Mouse (Mus musculus): ENCODE results near the gene Pdia5. TPM values are rescaled to one million over a fixed set of nuclear protein-coding genes. Genes with fewer than 3 reads are reported as not detected.
A peak's percentile ranks its signal among the peaks of the same experiment; 100 is the strongest.

Pdia5 gene
- total RNA-seq, 4 experiments from 2014 or later = 16.0 to 27.1 (median 22.4) TPM

GRCm38 (mm10) chr16:35441346-35442025, 49.2 kb downstream of the Pdia5 start:
- DNase-seq = no peak

- DNase-seq = peak; percentile 5
Observed at GRCm38 (mm10) chr16:35439046-35439445, 51.6 kb downstream of the Pdia5 start.

DNA sequence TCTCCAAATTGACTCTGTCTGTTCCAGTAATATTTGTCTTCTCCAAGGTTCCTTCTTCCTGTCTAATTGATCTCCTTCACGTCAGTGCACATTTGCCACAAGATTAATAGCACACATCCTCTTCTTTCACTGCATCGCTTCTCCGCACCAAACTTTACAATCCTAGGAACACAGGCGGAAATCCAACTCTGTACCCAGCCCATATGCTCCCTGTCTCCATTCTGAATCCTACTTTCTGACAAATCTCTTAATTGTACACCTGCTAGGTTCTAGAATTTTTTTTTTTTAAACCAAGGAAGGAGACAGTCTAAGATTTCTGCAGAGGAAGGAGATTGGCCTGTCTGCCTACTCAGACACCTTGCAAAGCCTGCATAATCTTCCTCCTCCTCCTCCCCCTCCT, 59.1 kb downstream of the Pdia5 start:
- no peak for DNase-seq

DNA sequence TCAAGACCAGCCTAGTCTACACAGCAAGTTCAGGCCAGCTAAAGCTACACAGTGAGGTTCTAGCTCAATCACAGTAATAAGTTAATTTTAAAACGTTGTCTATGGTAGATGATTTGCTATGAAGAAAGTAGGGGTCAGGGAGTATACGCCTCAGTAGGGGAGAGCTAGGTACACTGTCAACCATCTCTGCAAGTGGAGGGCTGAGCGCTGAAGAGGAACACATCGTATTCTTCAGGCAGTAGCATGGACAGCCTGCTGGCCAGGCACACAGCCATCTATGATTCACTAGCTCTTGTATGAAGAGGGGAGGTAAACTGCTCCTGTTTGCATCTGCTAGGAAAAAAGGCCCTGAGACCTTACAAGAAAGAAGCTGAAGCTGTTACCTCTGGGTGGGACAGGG, 65.7 kb downstream of the Pdia5 start:
- DNase-seq = no peak

- no peak for DNase-seq
Observed at GRCm38 (mm10) chr16:35423250-35424139, 67.2 kb downstream of the Pdia5 start.

- no peak for DNase-seq
Observed at GRCm38 (mm10) chr16:35422705-35423104, 68.0 kb downstream of the Pdia5 start.

- DNase-seq = no peak
Observed at GRCm38 (mm10) chr16:35422141-35422540, 68.5 kb downstream of the Pdia5 start.

DNA sequence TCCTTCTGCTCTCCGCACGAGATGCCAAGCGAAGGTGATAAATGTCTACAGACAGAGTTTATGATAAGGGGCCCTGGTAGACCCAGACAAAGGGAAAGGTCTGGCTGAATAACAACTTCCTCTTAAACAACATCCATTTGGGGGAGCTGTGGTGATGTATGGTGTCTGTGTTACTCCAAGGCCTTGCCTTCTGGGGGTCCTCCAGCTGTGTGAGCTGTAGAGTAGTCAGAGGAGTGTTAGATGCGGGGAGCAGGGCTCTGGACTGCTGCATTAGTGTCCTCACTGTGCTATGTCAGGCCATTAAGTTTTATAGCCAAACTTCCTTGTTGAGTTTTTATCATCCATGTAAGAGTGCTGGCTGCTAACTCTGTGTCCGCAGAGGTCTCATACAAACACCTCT, 76.1 kb downstream of the Pdia5 start:
- no peak for DNase-seq

DNA sequence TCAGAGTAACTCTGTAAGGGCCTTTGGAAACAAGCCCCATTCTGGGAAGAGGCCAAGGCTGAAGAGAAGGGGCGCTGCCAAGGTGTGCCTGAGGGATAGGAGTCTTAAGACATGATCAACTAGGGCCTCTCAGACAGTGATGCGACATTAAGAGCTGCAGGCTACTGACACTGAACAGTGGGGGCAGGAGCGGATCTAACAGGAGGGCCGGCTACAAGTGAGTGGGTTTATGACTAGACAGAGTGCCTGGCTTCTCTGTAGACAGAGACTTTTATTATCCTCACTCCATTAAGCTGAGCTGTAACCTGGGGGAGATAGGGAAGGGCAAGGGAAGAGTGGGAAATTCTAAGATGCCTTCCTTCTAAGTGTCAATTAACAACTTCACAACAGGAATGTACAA, 84.0 kb downstream of the Pdia5 start:
- no peak for DNase-seq

- no peak for DNase-seq
Observed at GRCm38 (mm10) chr16:35406166-35406565, 84.5 kb downstream of the Pdia5 start.

DNA sequence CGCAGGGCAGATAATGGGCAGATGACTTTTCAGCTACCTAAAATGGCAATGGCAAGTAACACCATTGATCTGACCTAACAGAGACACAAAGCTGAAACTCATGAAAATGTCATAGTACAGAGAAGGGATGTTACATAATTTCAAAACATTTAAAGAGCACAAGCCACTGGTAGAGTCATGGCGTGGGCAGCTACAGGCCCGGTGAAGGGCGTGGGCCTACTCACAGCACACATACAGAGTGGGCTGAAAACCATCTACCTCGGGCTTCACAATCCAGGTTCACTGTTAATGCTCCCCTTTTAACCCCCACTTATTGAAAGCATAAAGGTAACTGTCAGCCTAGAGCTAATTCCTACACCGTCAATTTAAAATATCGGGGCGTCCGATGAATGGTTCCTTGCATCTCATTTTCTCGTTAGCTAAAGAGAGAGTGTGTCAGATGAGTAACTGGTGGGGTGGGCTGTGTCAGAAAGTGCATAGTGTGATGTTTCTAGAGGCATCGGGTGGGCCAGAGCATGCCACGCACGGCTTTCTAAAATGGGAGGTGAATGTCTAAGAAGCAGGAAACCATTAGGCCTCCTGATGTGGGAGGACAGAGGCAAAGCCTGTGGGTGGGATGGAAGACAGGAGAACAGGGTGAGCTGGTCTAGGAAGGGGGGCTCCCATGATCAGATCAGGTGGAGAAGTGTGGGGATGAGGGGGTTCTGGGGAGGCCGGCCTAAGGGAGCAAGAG, 85.2 kb downstream of the Pdia5 start:
- DNase-seq = no peak

DNA sequence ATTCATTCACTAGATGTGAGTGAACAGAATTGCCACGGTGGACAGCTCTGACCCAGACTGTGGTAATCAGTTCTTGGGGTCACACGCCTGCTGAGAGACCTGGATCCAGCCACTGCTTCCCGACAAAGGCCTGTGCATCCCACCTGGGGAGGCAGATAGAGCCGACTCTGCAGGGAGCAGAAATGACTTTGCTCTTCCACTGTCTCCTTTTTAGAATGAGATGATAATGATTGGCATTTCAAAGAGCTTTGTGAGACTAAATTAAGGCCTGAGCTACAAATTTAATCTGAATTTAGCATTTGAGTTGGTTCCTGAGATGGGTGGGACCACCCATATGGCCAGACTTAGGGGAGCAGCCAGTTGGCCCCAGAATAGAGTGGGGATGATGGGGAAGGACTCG, 85.8 kb downstream of the Pdia5 start:
- DNase-seq = no peak

DNA sequence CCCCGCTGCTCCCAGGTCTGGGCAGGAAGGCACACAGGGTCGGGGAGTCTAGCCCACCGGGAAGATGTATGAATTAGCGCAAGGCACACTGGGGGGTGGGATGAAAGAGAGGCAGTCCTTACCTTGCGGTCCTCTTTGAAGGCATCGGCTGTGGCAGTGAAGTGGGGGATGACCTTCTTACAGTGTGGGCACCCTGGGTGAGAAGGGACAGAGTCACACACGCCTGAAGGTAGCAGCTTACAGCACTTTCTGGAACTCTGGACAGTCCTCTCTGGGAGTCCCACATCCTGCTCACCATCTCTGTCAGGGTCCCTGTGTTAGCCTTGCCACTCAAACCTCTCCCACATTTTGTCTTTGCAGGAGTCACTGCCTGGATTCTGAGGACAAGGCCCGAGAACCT, 86.8 kb downstream of the Pdia5 start:
- DNase-seq = no peak

- DNase-seq = no peak
Observed at GRCm38 (mm10) chr16:35403356-35403755, 87.3 kb downstream of the Pdia5 start.

DNA sequence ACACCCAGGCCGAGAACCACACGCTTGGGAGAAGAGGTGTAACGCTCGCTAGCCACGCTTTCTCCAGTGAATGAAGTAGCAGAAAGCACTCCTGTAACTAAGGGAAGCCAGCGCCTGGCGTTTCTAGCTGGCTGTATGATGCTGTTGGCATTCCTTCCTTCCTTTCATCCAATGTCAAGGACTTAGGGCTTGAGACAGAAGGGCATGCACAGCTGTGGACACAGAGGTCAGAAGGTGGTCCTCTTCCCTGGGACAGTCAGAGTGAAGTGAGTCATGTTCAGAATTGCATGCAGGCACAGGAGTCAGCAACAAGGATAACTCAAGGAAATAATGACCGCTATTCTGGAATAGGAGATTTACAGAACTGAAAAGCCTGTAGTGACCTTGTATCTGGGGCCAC, 97.9 kb downstream of the Pdia5 start:
- DNase-seq = peak; percentile 17

DNA sequence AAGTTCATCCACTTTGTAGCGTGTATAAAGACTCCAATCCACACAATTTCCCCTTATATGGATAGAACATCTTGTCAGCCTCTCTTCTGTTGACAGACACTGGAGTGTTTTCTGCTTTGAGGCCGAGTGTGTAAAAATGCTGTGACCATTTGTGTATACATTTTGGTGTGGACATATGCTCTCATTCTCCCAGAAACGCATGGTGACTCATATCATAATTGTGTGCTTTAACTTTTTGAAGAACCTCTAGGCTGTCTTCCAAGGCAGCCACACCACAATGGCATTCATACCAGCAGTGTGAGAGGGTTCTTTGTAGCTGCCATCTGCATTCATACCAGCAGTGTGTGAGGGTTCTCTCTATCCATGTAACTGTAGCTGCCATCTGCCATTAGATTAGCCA, 105.0 kb downstream of the Pdia5 start:
- no peak for DNase-seq

DNA sequence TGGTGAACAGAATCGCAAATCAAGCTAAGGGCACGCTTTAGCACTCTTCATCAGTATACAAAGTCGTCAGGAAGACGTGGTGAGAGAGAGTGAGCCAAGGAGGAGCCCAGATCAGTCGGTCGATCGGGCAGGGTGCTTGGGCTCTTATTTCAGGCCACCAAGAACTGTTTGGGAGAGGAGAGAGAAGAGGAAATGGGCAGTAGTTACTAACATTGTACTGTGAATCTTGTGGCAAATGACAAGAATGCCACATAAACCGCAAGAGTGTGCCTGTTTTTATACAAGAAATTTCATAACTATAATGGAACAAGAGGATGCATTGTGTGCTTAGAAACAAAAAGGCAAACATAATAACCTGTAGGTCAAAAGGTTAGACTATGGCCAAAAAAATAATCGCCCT, 110.6 kb downstream of the Pdia5 start:
- no peak for DNase-seq

DNA sequence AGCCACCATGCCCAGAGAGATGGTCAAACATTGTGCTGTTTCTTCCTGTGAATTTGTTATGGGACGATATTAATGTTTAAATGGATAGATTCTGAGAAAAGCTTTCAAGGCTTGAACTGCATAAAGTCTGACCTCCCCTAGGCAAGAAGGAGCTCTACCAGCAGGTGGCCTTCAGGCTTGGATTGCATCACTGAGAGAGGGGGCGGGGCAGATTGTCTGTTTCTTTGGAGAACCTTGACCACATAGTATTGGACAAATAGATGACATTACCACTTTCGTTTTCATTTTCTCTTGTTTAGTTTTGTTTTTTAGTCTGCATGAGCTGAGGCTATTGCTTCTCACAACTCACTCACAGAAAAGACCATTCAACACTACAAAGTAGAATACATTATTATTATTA, 111.3 kb downstream of the Pdia5 start:
- peak; percentile 77 for DNase-seq

DNA sequence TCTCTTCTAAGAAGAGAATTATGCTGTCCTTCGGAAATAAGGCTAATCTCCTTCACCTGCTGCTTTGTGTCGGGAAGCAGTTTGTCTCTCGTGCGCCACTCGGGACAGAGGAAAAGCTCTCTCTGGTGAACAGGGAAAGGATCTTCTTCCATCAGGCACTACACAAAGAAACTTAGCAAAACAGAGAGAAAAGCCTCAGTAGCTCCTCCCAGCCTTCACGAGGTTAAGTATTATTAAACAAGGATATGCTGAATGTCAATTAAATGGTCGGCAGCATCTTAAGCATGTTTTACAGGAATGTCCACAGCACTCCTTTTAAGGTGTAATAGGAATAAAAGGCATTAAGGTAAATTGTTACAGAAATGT, 126.6 kb downstream of the Pdia5 start:
- DNase-seq = no peak

GRCm38 (mm10) chr16:35363150-35364062, 127.3 kb downstream of the Pdia5 start, which contains the start of gene Sec22a:
Sec22a (minus strand) TSS chr16:35363918.
- peak; percentile 89 for DNase-seq

GRCm38 (mm10) chr16:35362221-35362620, 128.5 kb downstream of the Pdia5 start:
- no peak for DNase-seq

- DNase-seq = no peak
Observed at GRCm38 (mm10) chr16:35360593-35360992, 130.1 kb downstream of the Pdia5 start.

Measured in adrenal gland, adult 8-10 months (tissue).